ENCODE assay signal across 21 mouse cellular contexts in the genomic region with DNA sequence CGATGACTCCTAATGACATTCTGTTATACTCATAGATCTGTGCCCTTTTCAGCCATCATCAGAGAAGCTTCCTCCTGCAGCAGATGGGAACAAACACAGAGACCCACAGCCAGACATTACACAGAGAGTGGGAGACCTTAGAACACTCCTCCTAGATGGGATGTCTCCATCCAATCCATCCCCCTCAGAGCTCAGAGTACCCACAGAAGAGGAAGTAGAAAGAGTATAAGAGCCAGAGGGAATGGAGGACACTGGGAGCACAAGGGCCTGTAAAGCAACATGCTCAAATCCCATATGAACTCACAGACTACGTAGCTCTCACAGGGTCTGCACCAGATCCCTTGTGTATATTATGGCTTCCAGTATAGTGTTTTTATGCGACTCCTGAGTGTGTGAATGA.
"Had no signal": no experiment of that assay in that cellular context is flagged by ENCODE, and none has a peak within 500 bp of the region (broad histone marks: within the 10 kb centered on the region; RNA-seq: fewer than 3 reads in every experiment).

No protein-coding gene starts in this region.

- DNase-seq: liver, postnatal 0 days; lung, adult 2 months; lung, postnatal 14 days; midbrain, embryonic 14.5 days; retina, postnatal 1 day; right cerebral cortex, adult 18-20 months; right cerebral cortex, postnatal 25 days; right cerebral cortex, postnatal 4 days; spleen, adult 18-20 months; thymus, adult 18-20 months; thymus, postnatal 14 days; thymus, postnatal 36 days had no signal

- ATAC-seq: liver, postnatal 0 days; lung, postnatal 0 days; midbrain, embryonic 16.5 days had no signal

- H3K27ac ChIP-seq: liver, embryonic 15.5 days; lung, embryonic 15.5 days; midbrain, embryonic 10.5 days; midbrain, embryonic 12.5 days; neural tube, embryonic 13.5 days; neural tube, embryonic 15.5 days had no signal

- H3K4me1 ChIP-seq: liver, embryonic 15.5 days; lung, embryonic 15.5 days; midbrain, embryonic 12.5 days; neural tube, embryonic 13.5 days; neural tube, embryonic 15.5 days had no signal

- H3K4me3 ChIP-seq: liver, embryonic 15.5 days; lung, embryonic 15.5 days; midbrain, embryonic 10.5 days; midbrain, embryonic 12.5 days; myocyte; neural tube, embryonic 13.5 days; neural tube, embryonic 15.5 days had no signal
